Mouse (Mus musculus) liver, adult 2 months (tissue): ENCODE results near the gene Acaa1b.

Experiments used
- CTCF ChIP-seq: fragments of 200-500 bp; IDR thresholded peaks from 2 replicates; pipeline ENCODE4 v1.5.1; 2011; ENCODE audit warnings: low read depth, low read length, control low read depth
- POLR2A ChIP-seq: fragments of 200-500 bp; IDR thresholded peaks from 2 replicates; pipeline ENCODE4 v1.6.1; 2011; ENCODE audit warnings: low read length, control low read depth; ENCODE audit not compliant: insufficient read depth; ENCODE audit errors: extremely low read depth

- TF ChIP-seq CTCF (peak; percentile 26; the same call in 1 of the 2 replicates), POLR2A (no peak)
Observed at GRCm38 (mm10) chr9:119146098-119146770, 10.7 kb downstream of the Acaa1b start.
